Mouse (Mus musculus): ENCODE results near the gene Myo16. TPM values are rescaled to one million over a fixed set of nuclear protein-coding genes. Genes with fewer than 3 reads are reported as not detected.

The Myo16 gene
- polyA plus RNA-seq, 1 experiment from 2014 or later = 0.34 TPM

DNA sequence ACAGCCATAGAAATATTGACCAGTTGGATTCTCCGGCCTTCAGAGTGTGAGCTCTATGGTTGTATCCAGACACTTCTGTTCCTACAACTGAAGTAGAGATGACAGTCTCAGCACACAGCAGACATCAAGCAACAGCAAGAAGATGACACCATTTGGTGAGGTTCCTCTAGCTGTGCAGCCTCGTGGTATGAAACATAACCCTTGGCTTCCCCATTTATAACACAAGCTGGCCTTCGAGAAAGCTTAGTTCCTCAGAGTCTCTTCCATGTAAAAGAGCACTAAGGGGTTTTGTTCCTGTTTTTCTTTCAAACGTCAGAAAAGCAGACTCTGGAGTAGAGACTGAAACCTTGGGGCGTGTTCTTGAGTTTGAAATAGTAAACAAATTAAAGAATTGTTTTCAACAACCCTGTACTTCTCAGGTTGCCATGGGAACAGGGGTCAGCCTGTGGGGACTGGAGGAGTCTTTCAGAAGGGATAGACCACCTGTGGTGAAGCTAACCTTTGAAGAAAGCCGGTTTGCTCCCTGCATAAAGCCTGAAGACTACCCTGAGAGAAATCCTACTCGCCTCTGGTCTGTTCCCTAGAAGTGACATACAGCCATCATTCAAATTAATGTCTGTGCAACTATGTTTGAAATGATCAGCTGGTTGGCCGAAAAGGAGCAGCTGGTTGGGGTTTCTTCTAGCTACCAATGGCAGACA, 510.2 kb downstream of the Myo16 start:
- ATAC-seq (replicated peaks; ENCODE audit: extremely low read depth, insufficient read depth, low FRiP score) = no peak
- H3K36me3 ChIP-seq (ENCODE audit: control insufficient read depth, insufficient read depth) = no peaks in the 10 kb centered on the region
- H3K4me1 ChIP-seq (ENCODE audit: control insufficient read depth, insufficient read depth, low read length) = peaks cover 4% of the 10 kb centered on the region
- H3K9ac ChIP-seq (ENCODE audit: low read length) = no peak overlapping the region
- H3K27me3 ChIP-seq (ENCODE audit: control insufficient read depth, insufficient read depth, low read length) = no peaks in the 10 kb centered on the region
- H3K4me2 ChIP-seq (ENCODE audit: low read depth, low read length) = no peak overlapping the region
- H3K4me3 ChIP-seq (ENCODE audit: low read length) = no peak overlapping the region
- 56% methylated on average over 8 of the region's 8 CpGs for WGBS
- no peak overlapping the region for H3K27ac ChIP-seq (ENCODE audit: low read length)
- no peaks in the 10 kb centered on the region for H3K9me3 ChIP-seq (replicated peaks; ENCODE audit: control insufficient read depth, low read length)

DNA sequence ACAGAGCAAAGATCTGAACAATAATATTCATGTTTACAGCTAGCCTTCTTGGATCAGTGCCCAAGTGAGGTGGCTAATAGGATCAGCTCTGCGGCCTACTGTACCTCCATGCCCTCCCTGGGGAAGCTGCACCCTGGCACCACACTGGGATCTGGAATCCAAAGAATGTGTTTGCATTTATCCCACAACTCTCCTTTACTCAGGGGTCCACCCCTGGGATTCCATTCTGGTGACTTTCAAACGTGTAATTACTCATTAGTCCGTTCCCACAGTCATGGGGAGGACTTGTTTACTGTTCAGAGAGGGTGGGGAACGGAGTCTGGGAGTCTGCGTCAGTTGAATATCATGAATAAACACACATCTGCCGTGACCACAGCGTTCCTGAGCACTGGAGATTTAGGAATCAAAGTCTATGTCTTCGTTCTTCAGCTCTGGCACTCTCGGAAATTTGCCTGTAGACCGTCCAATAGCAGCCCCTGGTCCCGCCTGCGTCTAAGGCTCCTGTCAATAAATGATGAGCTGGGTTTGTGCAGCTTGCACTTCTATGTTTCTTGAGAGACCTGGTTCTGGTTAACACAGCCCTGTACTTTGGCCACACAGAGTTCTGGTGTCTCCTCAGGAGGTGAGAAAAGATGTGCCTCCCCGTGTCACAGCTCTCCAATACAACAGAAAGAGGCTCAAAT, 511.3 kb downstream of the Myo16 start:
- Histone ChIP-seq H3K36me3 (ENCODE audit: control insufficient read depth, insufficient read depth) (no peaks in the 10 kb centered on the region), H3K27me3 (ENCODE audit: control insufficient read depth, insufficient read depth, low read length) (no peaks in the 10 kb centered on the region), H3K27ac (ENCODE audit: low read length) (no peak overlapping the region), H3K4me3 (ENCODE audit: low read length) (no peak overlapping the region), H3K4me1 (ENCODE audit: control insufficient read depth, insufficient read depth, low read length) (peaks cover 4% of the 10 kb centered on the region), H3K4me2 (ENCODE audit: low read depth, low read length) (peak overlapping the region; percentile 7; the same call in 1 of the 2 replicates), H3K9ac (ENCODE audit: low read length) (no peak overlapping the region), H3K9me3 (replicated peaks; ENCODE audit: control insufficient read depth, low read length) (no peaks in the 10 kb centered on the region)
- ATAC-seq (replicated peaks; ENCODE audit: extremely low read depth, insufficient read depth, low FRiP score) = no peak; the same call in 1 of the 2 replicates
- 31% methylated on average over 13 of the region's 13 CpGs for WGBS

DNA sequence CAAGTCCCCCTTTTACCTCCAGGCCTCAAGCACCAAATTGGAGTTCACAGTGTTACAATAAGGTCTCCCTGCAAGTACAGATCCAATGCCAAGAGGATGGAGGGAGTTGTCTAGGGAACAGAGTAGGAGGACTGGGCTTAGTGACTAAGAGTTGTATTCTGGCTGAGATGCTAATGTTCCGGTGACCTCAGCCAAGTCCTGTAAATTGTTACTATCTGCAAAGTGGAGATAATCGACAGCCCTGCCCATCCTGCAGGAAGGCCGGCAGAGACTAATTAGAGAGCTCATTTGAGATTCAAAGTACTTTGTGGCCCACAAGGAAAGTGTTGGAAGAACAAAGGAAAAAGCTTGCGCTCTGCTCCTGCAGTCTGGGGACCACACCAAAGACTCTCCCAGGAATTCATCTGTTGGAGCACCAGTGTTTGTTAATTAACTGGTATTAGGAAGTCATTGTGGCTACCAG, 512.1 kb downstream of the Myo16 start:
- ATAC-seq (replicated peaks; ENCODE audit: extremely low read depth, insufficient read depth, low FRiP score) = no peak
- Histone ChIP-seq H3K9ac (ENCODE audit: low read length) (no peak overlapping the region), H3K27ac (ENCODE audit: low read length) (no peak overlapping the region), H3K36me3 (ENCODE audit: control insufficient read depth, insufficient read depth) (no peaks in the 10 kb centered on the region), H3K27me3 (ENCODE audit: control insufficient read depth, insufficient read depth, low read length) (no peaks in the 10 kb centered on the region), H3K4me3 (ENCODE audit: low read length) (no peak overlapping the region), H3K9me3 (replicated peaks; ENCODE audit: control insufficient read depth, low read length) (no peaks in the 10 kb centered on the region), H3K4me1 (ENCODE audit: control insufficient read depth, insufficient read depth, low read length) (peaks cover 4% of the 10 kb centered on the region), H3K4me2 (ENCODE audit: low read depth, low read length) (no peak overlapping the region)
- WGBS = 30% methylated on average over 4 of the region's 4 CpGs

DNA sequence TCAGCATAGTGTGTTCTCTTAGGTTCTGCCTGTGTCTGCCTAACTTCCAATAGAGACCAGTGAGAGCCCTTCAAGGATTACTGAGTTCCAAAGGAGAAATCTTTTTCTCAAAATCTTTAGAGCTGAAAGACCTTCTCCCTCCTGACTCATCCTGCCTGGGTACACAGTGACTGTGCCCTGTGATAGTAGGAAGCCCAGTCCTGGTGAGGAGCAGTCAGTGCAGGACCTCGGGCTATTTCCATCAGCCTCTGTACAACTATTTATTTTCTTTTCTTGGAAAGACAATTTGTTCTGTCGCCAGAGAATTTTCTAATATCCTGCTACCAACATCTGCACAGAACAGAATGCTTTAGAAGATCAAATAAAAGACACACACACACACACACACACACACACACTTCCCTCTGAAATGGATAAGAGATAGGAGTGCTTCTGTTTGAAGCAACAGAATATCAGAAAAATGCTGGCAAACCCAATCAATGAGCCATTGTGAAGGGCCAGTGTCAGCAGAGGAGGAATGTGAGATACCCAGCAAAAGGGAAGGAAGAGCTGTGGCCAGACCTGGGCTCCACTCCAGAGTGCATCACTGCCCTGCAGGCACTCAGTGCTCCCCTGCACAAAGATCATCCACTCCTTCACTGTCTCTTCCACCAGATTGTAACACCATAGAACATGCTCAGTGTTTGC, 518.3 kb downstream of the Myo16 start:
- Histone ChIP-seq H3K4me2 (ENCODE audit: low read depth, low read length) (no peak overlapping the region), H3K4me3 (ENCODE audit: low read length) (no peak overlapping the region), H3K9me3 (replicated peaks; ENCODE audit: control insufficient read depth, low read length) (peaks cover 3% of the 10 kb centered on the region), H3K4me1 (ENCODE audit: control insufficient read depth, insufficient read depth, low read length) (no peaks in the 10 kb centered on the region), H3K36me3 (ENCODE audit: control insufficient read depth, insufficient read depth) (no peaks in the 10 kb centered on the region), H3K27me3 (ENCODE audit: control insufficient read depth, insufficient read depth, low read length) (no peaks in the 10 kb centered on the region), H3K9ac (ENCODE audit: low read length) (no peak overlapping the region), H3K27ac (ENCODE audit: low read length) (no peak overlapping the region)
- WGBS = 56% methylated on average over 2 of the region's 2 CpGs
- ATAC-seq (replicated peaks; ENCODE audit: extremely low read depth, insufficient read depth, low FRiP score) = no peak

DNA sequence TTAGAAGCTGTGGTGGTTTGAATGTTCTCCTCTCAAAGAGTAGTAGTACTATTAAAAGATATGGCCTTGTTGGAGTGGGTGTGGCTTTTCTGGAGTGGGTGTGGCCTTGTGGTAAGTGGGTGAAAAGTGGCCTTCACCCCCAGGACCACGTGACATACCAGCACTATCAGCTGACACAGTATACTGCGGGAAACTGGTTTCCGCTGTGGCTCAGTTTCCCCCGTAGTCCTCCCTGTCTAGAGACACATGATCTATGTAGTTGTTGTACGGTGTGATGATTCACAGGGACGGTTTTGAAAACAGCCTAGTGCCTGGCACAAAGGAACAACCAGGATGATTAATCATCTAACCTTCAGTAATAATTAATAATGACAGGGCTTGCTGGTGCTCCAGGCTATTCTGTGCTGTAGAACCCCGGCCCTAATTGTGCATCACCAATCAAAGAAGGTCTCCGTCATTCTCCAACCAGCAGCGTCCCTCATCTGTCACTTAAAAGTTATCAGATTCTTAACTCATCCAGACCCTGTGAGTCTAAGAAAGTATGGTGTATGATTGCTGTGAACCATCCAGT, 524.2 kb downstream of the Myo16 start:
- no peak for ATAC-seq (replicated peaks; ENCODE audit: extremely low read depth, insufficient read depth, low FRiP score)
- H3K9me3 ChIP-seq (replicated peaks; ENCODE audit: control insufficient read depth, low read length) = no peaks in the 10 kb centered on the region
- H3K27me3 ChIP-seq (ENCODE audit: control insufficient read depth, insufficient read depth, low read length) = no peaks in the 10 kb centered on the region
- no peak overlapping the region for H3K4me3 ChIP-seq (ENCODE audit: low read length)
- H3K36me3 ChIP-seq (ENCODE audit: control insufficient read depth, insufficient read depth) = no peaks in the 10 kb centered on the region
- no peak overlapping the region for H3K4me2 ChIP-seq (ENCODE audit: low read depth, low read length)
- WGBS = 76% methylated on average over 9 of the region's 9 CpGs
- H3K9ac ChIP-seq (ENCODE audit: low read length) = no peak overlapping the region
- no peaks in the 10 kb centered on the region for H3K4me1 ChIP-seq (ENCODE audit: control insufficient read depth, insufficient read depth, low read length)
- H3K27ac ChIP-seq (ENCODE audit: low read length) = no peak overlapping the region

DNA sequence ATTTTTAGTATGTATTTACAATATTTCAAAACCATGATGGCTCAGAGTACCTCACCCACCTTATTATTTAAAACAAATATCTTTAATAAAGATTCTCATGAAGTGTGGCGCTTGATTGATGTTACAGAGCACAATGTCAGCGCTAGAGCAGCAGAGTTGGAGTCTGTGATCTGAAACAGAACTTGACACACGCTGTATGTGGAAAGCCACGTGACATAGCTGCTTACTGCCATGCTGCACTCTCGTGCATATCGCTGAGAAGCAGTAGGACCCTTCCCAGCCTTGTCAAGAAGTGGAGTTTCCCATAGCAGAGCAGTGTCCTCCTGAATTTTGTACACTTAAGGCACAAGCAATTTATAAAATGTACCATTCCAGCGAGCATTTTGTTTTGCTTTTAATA, 528.2 kb downstream of the Myo16 start:
- Histone ChIP-seq H3K36me3 (ENCODE audit: control insufficient read depth, insufficient read depth) (no peaks in the 10 kb centered on the region), H3K9me3 (replicated peaks; ENCODE audit: control insufficient read depth, low read length) (no peaks in the 10 kb centered on the region), H3K4me2 (ENCODE audit: low read depth, low read length) (no peak overlapping the region), H3K4me3 (ENCODE audit: low read length) (no peak overlapping the region), H3K27ac (ENCODE audit: low read length) (no peak overlapping the region), H3K27me3 (ENCODE audit: control insufficient read depth, insufficient read depth, low read length) (no peaks in the 10 kb centered on the region), H3K9ac (ENCODE audit: low read length) (no peak overlapping the region), H3K4me1 (ENCODE audit: control insufficient read depth, insufficient read depth, low read length) (no peaks in the 10 kb centered on the region)
- WGBS = 63% methylated on average over 7 of the region's 7 CpGs
- ATAC-seq (replicated peaks; ENCODE audit: extremely low read depth, insufficient read depth, low FRiP score) = no peak

DNA sequence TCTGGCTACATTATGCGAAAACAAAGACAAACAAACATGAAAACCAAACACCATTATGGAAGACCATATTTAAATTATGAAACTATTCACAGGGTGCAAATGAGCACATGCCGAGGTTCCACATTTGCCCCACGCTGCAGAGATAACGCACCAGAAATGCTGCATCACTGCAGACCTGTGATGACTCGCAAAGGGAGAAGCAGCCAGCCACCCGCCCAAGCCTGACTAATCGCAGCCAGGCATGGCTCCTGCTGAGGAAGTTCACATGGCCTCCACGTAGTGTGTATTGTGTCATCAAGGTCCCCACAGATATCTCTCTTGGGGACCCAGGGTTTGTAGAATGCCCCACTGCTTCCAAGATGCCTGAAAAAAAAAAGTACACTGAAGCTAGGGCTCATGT, 529.4 kb downstream of the Myo16 start:
- no peak overlapping the region for H3K4me3 ChIP-seq (ENCODE audit: low read length)
- no peaks in the 10 kb centered on the region for H3K36me3 ChIP-seq (ENCODE audit: control insufficient read depth, insufficient read depth)
- no peak for ATAC-seq (replicated peaks; ENCODE audit: extremely low read depth, insufficient read depth, low FRiP score)
- H3K4me1 ChIP-seq (ENCODE audit: control insufficient read depth, insufficient read depth, low read length) = no peaks in the 10 kb centered on the region
- no peaks in the 10 kb centered on the region for H3K27me3 ChIP-seq (ENCODE audit: control insufficient read depth, insufficient read depth, low read length)
- H3K9me3 ChIP-seq (replicated peaks; ENCODE audit: control insufficient read depth, low read length) = no peaks in the 10 kb centered on the region
- no peak overlapping the region for H3K27ac ChIP-seq (ENCODE audit: low read length)
- 60% methylated on average over 8 of the region's 8 CpGs for WGBS
- H3K4me2 ChIP-seq (ENCODE audit: low read depth, low read length) = no peak overlapping the region
- no peak overlapping the region for H3K9ac ChIP-seq (ENCODE audit: low read length)

All from heart, embryonic 16.5 days (tissue).